Mouse (Mus musculus): Measurements from ENCODE around the gene Olfr922.

The Olfr922 gene

GRCm38 (mm10) chr9:38814314-38814713, at the start of gene Olfr922:
TSS of gene Olfr922 (plus strand) at chr9:38814614.
- DNase-seq (ENCODE audit: low read depth, low spot score) = no peak

GRCm38 (mm10) chr9:38772768-38773167, 41.6 kb upstream of the Olfr922 start, which contains the start of gene Olfr921:
TSS of gene Olfr921 (plus strand) at chr9:38773068.
- DNase-seq (ENCODE audit: low read depth, low spot score) = no peak

- DNase-seq (ENCODE audit: low read depth, low spot score) = no peak
Measured at GRCm38 (mm10) chr9:38792689-38793088, 21.7 kb upstream of the Olfr922 start.

- DNase-seq (ENCODE audit: low read depth, low spot score) = peak; percentile 4
Measured at GRCm38 (mm10) chr9:38805696-38806095, 8.7 kb upstream of the Olfr922 start.

- DNase-seq (ENCODE audit: low read depth, low spot score) = no peak
Measured at GRCm38 (mm10) chr9:38815458-38815986, 1.1 kb downstream of the Olfr922 start.

GRCm38 (mm10) chr9:38826245-38826644, 11.8 kb downstream of the Olfr922 start, which contains the start of gene Olfr923:
TSS of gene Olfr923 (plus strand) at chr9:38826545.
- DNase-seq (ENCODE audit: low read depth, low spot score) = no peak

GRCm38 (mm10) chr9:38833027-38833426, 18.6 kb downstream of the Olfr922 start:
- DNase-seq (ENCODE audit: low read depth, low spot score) = no peak

- no peak for DNase-seq (ENCODE audit: low read depth, low spot score)
Measured at GRCm38 (mm10) chr9:38844149-38844548, 29.7 kb downstream of the Olfr922 start, which contains the start of gene Olfr924. TSS of gene Olfr924 (plus strand) at chr9:38844449.

- no peak for DNase-seq (ENCODE audit: low read depth, low spot score)
Measured at GRCm38 (mm10) chr9:38854760-38855159, 40.3 kb downstream of the Olfr922 start, which contains the start of gene Olfr26. TSS of gene Olfr26 (plus strand) at chr9:38855060.

All from 3T3-L1 (cell line).